Mouse (Mus musculus): ENCODE data around the gene Surf6. TPM values are rescaled to one million over a fixed set of nuclear protein-coding genes. Genes with fewer than 3 reads are reported as not detected.
A peak's percentile ranks its signal among the peaks of the same experiment; 100 is the strongest.
"Not testable (repeated sequence)": the region's sequence is repeated elsewhere in the genome, so short reads cannot be mapped to it uniquely, and the experiment has no call there.

Surf6 gene
- polyA plus RNA-seq, 1 experiment from 2014 or later = 15.4 TPM

GRCm38 (mm10) chr2:26908710-26909386 lies 6.2 kb upstream of the Surf6 start:
- H3K27ac ChIP-seq (ENCODE audit: low read depth, low read length) = no peak overlapping the region
- 86% methylated on average over 18 of the region's 18 CpGs for whole genome bisulfite sequencing
- peak overlapping the region; percentile 75 for H3K4me3 ChIP-seq (ENCODE audit: low read depth, low read length)
- H3K4me2 ChIP-seq (ENCODE audit: low read length) = peak overlapping the region; percentile 75
- H3K27me3 ChIP-seq (replicated peaks; ENCODE audit: control insufficient read depth, insufficient read depth, low read length) = no peaks in the 10 kb centered on the region
- H3K36me3 ChIP-seq (ENCODE audit: control insufficient read depth, insufficient read depth, low read length) = peaks cover 69% of the 10 kb centered on the region
- DNase-seq (ENCODE audit: low spot score) (no peak), ATAC-seq (no peak)
- no peaks in the 10 kb centered on the region for H3K9me3 ChIP-seq (replicated peaks; ENCODE audit: control insufficient read depth, low read length)
- peak overlapping the region; percentile 93 for H3K9ac ChIP-seq (ENCODE audit: low read length)
- H3K4me1 ChIP-seq (ENCODE audit: control insufficient read depth, insufficient read depth, low read length) = peaks cover 16% of the 10 kb centered on the region

GRCm38 (mm10) chr2:26907109-26907508 lies 4.4 kb upstream of the Surf6 start:
- Histone ChIP-seq H3K4me2 (ENCODE audit: low read length) (no peak overlapping the region), H3K36me3 (ENCODE audit: control insufficient read depth, insufficient read depth, low read length) (peaks cover 51% of the 10 kb centered on the region), H3K4me3 (ENCODE audit: low read depth, low read length) (no peak overlapping the region), H3K27ac (ENCODE audit: low read depth, low read length) (no peak overlapping the region), H3K4me1 (ENCODE audit: control insufficient read depth, insufficient read depth, low read length) (peaks cover 22% of the 10 kb centered on the region), H3K9ac (ENCODE audit: low read length) (no peak overlapping the region), H3K9me3 (replicated peaks; ENCODE audit: control insufficient read depth, low read length) (no peaks in the 10 kb centered on the region), H3K27me3 (replicated peaks; ENCODE audit: control insufficient read depth, insufficient read depth, low read length) (no peaks in the 10 kb centered on the region)
- WGBS = 51% methylated on average over 4 of the region's 4 CpGs
- peak; percentile 28 for DNase-seq (ENCODE audit: low spot score)
- ATAC-seq = no peak

- peaks cover 44% of the 10 kb centered on the region for H3K36me3 ChIP-seq (ENCODE audit: control insufficient read depth, insufficient read depth, low read length)
- H3K4me1 ChIP-seq (ENCODE audit: control insufficient read depth, insufficient read depth, low read length) = peaks cover 22% of the 10 kb centered on the region
- DNase-seq (ENCODE audit: low spot score) (no peak), ATAC-seq (no peak)
- H3K4me2 ChIP-seq (ENCODE audit: low read length) = no peak overlapping the region
- no peaks in the 10 kb centered on the region for H3K9me3 ChIP-seq (replicated peaks; ENCODE audit: control insufficient read depth, low read length)
- no peak overlapping the region for H3K9ac ChIP-seq (ENCODE audit: low read length)
- H3K27ac ChIP-seq (ENCODE audit: low read depth, low read length) = no peak overlapping the region
- no peaks in the 10 kb centered on the region for H3K27me3 ChIP-seq (replicated peaks; ENCODE audit: control insufficient read depth, insufficient read depth, low read length)
- no peak overlapping the region for H3K4me3 ChIP-seq (ENCODE audit: low read depth, low read length)
- 95% methylated on average over 3 of the region's 3 CpGs for WGBS
These were observed 3.8 kb upstream of the Surf6 start for GRCm38 (mm10) chr2:26906431-26906830.

- WGBS = 93% methylated on average over 2 of the region's 2 CpGs
- no peak for ATAC-seq
These were observed 3.3 kb upstream of the Surf6 start for GRCm38 (mm10) chr2:26905936-26906335.

GRCm38 (mm10) chr2:26903311-26903710 lies 632 bp upstream of the Surf6 start:
- H3K27ac ChIP-seq (ENCODE audit: low read depth, low read length) = peak overlapping the region; percentile 91
- peak overlapping the region; percentile 82 for H3K9ac ChIP-seq (ENCODE audit: low read length)
- H3K4me1 ChIP-seq (ENCODE audit: control insufficient read depth, insufficient read depth, low read length) = peaks cover 14% of the 10 kb centered on the region
- H3K9me3 ChIP-seq (replicated peaks; ENCODE audit: control insufficient read depth, low read length) = no peaks in the 10 kb centered on the region
- H3K4me2 ChIP-seq (ENCODE audit: low read length) = peak overlapping the region; percentile 84
- peak overlapping the region; percentile 80 for H3K4me3 ChIP-seq (ENCODE audit: low read depth, low read length)
- peaks cover 58% of the 10 kb centered on the region for H3K36me3 ChIP-seq (ENCODE audit: control insufficient read depth, insufficient read depth, low read length)
- DNase-seq (ENCODE audit: low spot score) (no peak), ATAC-seq (no peak)
- WGBS = 9% methylated on average over 7 of the region's 7 CpGs
- H3K27me3 ChIP-seq (replicated peaks; ENCODE audit: control insufficient read depth, insufficient read depth, low read length) = no peaks in the 10 kb centered on the region

More at GRCm38 (mm10) chr2:26905936-26906335, 3.3 kb upstream of the Surf6 start:
- Histone ChIP-seq H3K4me3 (ENCODE audit: low read depth, low read length) (no peak overlapping the region), H3K9me3 (replicated peaks; ENCODE audit: control insufficient read depth, low read length) (no peaks in the 10 kb centered on the region), H3K9ac (ENCODE audit: low read length) (no peak overlapping the region), H3K4me2 (ENCODE audit: low read length) (no peak overlapping the region), H3K36me3 (ENCODE audit: control insufficient read depth, insufficient read depth, low read length) (peaks cover 43% of the 10 kb centered on the region), H3K27me3 (replicated peaks; ENCODE audit: control insufficient read depth, insufficient read depth, low read length) (no peaks in the 10 kb centered on the region), H3K27ac (ENCODE audit: low read depth, low read length) (no peak overlapping the region), H3K4me1 (ENCODE audit: control insufficient read depth, insufficient read depth, low read length) (peaks cover 22% of the 10 kb centered on the region)
- DNase-seq (ENCODE audit: low spot score) = no peak

GRCm38 (mm10) chr2:26901834-26902400 lies 762 bp downstream of the Surf6 start:
- Histone ChIP-seq H3K27ac (ENCODE audit: low read depth, low read length) (no peak overlapping the region), H3K4me2 (ENCODE audit: low read length) (peak overlapping the region; percentile 84), H3K9ac (ENCODE audit: low read length) (peak overlapping the region; percentile 82), H3K27me3 (replicated peaks; ENCODE audit: control insufficient read depth, insufficient read depth, low read length) (no peaks in the 10 kb centered on the region), H3K4me3 (ENCODE audit: low read depth, low read length) (peak overlapping the region; percentile 80), H3K36me3 (ENCODE audit: control insufficient read depth, insufficient read depth, low read length) (peaks cover 58% of the 10 kb centered on the region), H3K9me3 (replicated peaks; ENCODE audit: control insufficient read depth, low read length) (no peaks in the 10 kb centered on the region), H3K4me1 (ENCODE audit: control insufficient read depth, insufficient read depth, low read length) (peaks cover 14% of the 10 kb centered on the region)
- DNase-seq (ENCODE audit: low spot score) = no peak
- no peak for ATAC-seq
- 10% methylated on average over 7 of the region's 7 CpGs for WGBS

- DNase-seq (ENCODE audit: low spot score) (no peak), ATAC-seq (no peak)
- H3K9me3 ChIP-seq (replicated peaks; ENCODE audit: control insufficient read depth, low read length) = no peaks in the 10 kb centered on the region
- H3K27ac ChIP-seq (ENCODE audit: low read depth, low read length) = no peak overlapping the region
- H3K27me3 ChIP-seq (replicated peaks; ENCODE audit: control insufficient read depth, insufficient read depth, low read length) = no peaks in the 10 kb centered on the region
- no peak overlapping the region for H3K4me2 ChIP-seq (ENCODE audit: low read length)
- peaks cover 14% of the 10 kb centered on the region for H3K4me1 ChIP-seq (ENCODE audit: control insufficient read depth, insufficient read depth, low read length)
- H3K9ac ChIP-seq (ENCODE audit: low read length) = no peak overlapping the region
- H3K36me3 ChIP-seq (ENCODE audit: control insufficient read depth, insufficient read depth, low read length) = peaks cover 57% of the 10 kb centered on the region
- no peak overlapping the region for H3K4me3 ChIP-seq (ENCODE audit: low read depth, low read length)
- 78% methylated on average over 1 of the region's 1 CpGs for WGBS
These were observed 1.9 kb downstream of the Surf6 start for GRCm38 (mm10) chr2:26900731-26901130.

- no peak overlapping the region for H3K27ac ChIP-seq (ENCODE audit: low read depth, low read length)
- 88% methylated on average over 4 of the region's 4 CpGs for WGBS
These were observed 6.8 kb downstream of the Surf6 start for GRCm38 (mm10) chr2:26895898-26896297.

GRCm38 (mm10) chr2:26886170-26886569 lies 16.5 kb downstream of the Surf6 start:
- not testable (repeated sequence) for H3K9ac ChIP-seq (ENCODE audit: low read length); H3K4me3 ChIP-seq (ENCODE audit: low read depth, low read length); H3K9me3 ChIP-seq (replicated peaks; ENCODE audit: control insufficient read depth, low read length); DNase-seq (ENCODE audit: low spot score); ATAC-seq; H3K27me3 ChIP-seq (replicated peaks; ENCODE audit: control insufficient read depth, insufficient read depth, low read length); H3K27ac ChIP-seq (ENCODE audit: low read depth, low read length); H3K4me2 ChIP-seq (ENCODE audit: low read length); H3K4me1 ChIP-seq (ENCODE audit: control insufficient read depth, insufficient read depth, low read length)
- 49% methylated on average over 4 of the region's 4 CpGs for WGBS
- peaks cover 24% of the 10 kb centered on the region for H3K36me3 ChIP-seq (ENCODE audit: control insufficient read depth, insufficient read depth, low read length)

More at GRCm38 (mm10) chr2:26895898-26896297, 6.8 kb downstream of the Surf6 start:
- DNase-seq (ENCODE audit: low spot score) (no peak), ATAC-seq (no peak)
- no peaks in the 10 kb centered on the region for H3K9me3 ChIP-seq (replicated peaks; ENCODE audit: control insufficient read depth, low read length)
- no peak overlapping the region for H3K4me3 ChIP-seq (ENCODE audit: low read depth, low read length)
- no peak overlapping the region for H3K4me2 ChIP-seq (ENCODE audit: low read length)
- no peaks in the 10 kb centered on the region for H3K4me1 ChIP-seq (ENCODE audit: control insufficient read depth, insufficient read depth, low read length)
- H3K36me3 ChIP-seq (ENCODE audit: control insufficient read depth, insufficient read depth, low read length) = peaks cover 83% of the 10 kb centered on the region
- H3K9ac ChIP-seq (ENCODE audit: low read length) = no peak overlapping the region
- no peaks in the 10 kb centered on the region for H3K27me3 ChIP-seq (replicated peaks; ENCODE audit: control insufficient read depth, insufficient read depth, low read length)

Measured in forebrain, embryonic 14.5 days (tissue).